Mouse (Mus musculus) embryonic facial prominence, embryonic 11.5 days (tissue): ENCODE measurements at regions not wholly inside any gene's neighbourhood (a gene's known extent, or its start where the extent isn't known, plus 50 kb on each side); places are given as distances from the start of the nearest gene placed in this dataset.

ENCODE experiments used
- ATAC-seq: fragments of 200-750 bp; cut with Nextera tagmentation; replicated peaks from 2 replicates; pipeline ENCODE4 v1.8.0; 2017; ENCODE audit warnings: low read depth; ENCODE audit not compliant: insufficient number of reproducible peaks, low FRiP score, low TSS enrichment
- DNase-seq: peaks from one replicate; pipeline ENCODE4 v3.0.0-alpha.2; 2015; ENCODE audit warnings: low spot score
- H3K27ac ChIP-seq: fragments of 300-500 bp; sonication (generic); replicated peaks from 2 replicates; pipeline ENCODE4 v1.5.1; 2014; ENCODE audit warnings: mild to moderate bottlenecking, low read depth, low read length, control low read depth
- H3K27me3 ChIP-seq: fragments of 300-500 bp; sonication (generic); 2 replicates; pipeline ENCODE4 v1.6.1; 2014; ENCODE audit warnings: mild to moderate bottlenecking, low read length, moderate library complexity, mixed read lengths; ENCODE audit not compliant: control insufficient read depth, insufficient read depth
- H3K36me3 ChIP-seq: fragments of 300-500 bp; sonication (generic); replicated peaks from 2 replicates; pipeline ENCODE4 v1.6.1; 2014; ENCODE audit warnings: low read depth, mild to moderate bottlenecking, low read length, moderate library complexity, mixed read lengths; ENCODE audit not compliant: control insufficient read depth, insufficient read depth
- H3K4me1 ChIP-seq: fragments of 300-500 bp; sonication (generic); 2 replicates; pipeline ENCODE4 v1.6.1; 2014; ENCODE audit warnings: low read length, mixed read lengths; ENCODE audit not compliant: control insufficient read depth, insufficient read depth
- H3K4me2 ChIP-seq: fragments of 300-500 bp; sonication (generic); 2 replicates; pipeline ENCODE4 v1.6.1; 2014; ENCODE audit warnings: low read depth, mild to moderate bottlenecking, control low read depth, low read length, moderate library complexity
- H3K4me3 ChIP-seq: fragments of 300-500 bp; sonication (generic); 2 replicates; pipeline ENCODE4 v1.5.1; 2014; ENCODE audit warnings: low read depth, low read length, control low read depth
- H3K9ac ChIP-seq: fragments of 300-500 bp; sonication (generic); replicated peaks from 2 replicates; pipeline ENCODE4 v1.6.1; 2014; ENCODE audit warnings: mild to moderate bottlenecking, control low read depth, low read length
- H3K9me3 ChIP-seq: fragments of 300-500 bp; sonication (generic); replicated peaks from 2 replicates; pipeline ENCODE4 v1.6.1; 2016; ENCODE audit warnings: mild to moderate bottlenecking, low read length, inconsistent platforms, mixed read lengths; ENCODE audit not compliant: control insufficient read depth
- WGBS: fragments of 180-500 bp; shearing (Covaris S2); extraction: QIAGEN DNeasy Blood & Tissue Kit; methylation state at CpG from one replicate; pipeline ENCODE4 v1.1.7; 2014; 5-methylcytosine and 5-hydroxymethylcytosine counted together

DNA sequence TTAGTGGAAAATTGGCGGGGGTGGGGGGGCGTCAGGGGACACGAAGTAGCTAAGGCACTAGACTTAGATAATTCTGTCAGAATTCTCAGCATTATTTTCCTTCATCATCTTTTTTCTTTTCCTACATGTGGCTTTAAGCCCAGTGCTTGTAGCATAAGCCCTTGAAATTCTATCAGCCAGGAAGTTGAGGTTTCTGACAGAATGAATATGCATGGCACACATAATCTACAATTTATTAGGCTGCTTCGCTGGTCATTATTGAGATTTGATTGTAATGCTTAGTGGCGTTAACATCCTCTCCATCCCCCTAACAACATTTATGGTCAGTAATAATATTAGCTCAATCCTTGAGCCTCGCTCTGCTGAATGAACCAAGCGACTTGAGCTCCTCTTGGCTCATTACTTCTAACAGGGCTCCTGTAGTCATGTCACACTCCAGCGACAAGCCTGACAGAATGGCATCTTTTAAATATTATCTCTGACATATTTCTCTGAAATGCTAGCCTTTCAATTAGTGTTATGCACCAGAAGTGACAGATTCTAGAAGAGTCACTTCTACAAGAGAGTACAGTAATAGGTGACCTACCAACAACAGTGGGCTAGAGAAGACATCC is 222.1 kb upstream of the Btbd3 start:
- H3K9ac ChIP-seq = no peak overlapping the region
- no peaks in the 10 kb centered on the region for H3K36me3 ChIP-seq
- ATAC-seq = no peak
- no peak overlapping the region for H3K4me2 ChIP-seq
- H3K27me3 ChIP-seq = no peaks in the 10 kb centered on the region
- DNase-seq = no peak
- no peak overlapping the region for H3K4me3 ChIP-seq
- no peak overlapping the region for H3K27ac ChIP-seq
- H3K4me1 ChIP-seq = no peaks in the 10 kb centered on the region
- 80% methylated on average over 8 of the region's 8 CpGs for WGBS
- H3K9me3 ChIP-seq = no peaks in the 10 kb centered on the region

GRCm38 (mm10) chr2:138033379-138034122 is 222.8 kb upstream of the Btbd3 start:
- Histone ChIP-seq H3K9ac (no peak overlapping the region), H3K4me2 (no peak overlapping the region), H3K27ac (no peak overlapping the region), H3K9me3 (no peaks in the 10 kb centered on the region), H3K4me3 (no peak overlapping the region), H3K36me3 (no peaks in the 10 kb centered on the region), H3K27me3 (no peaks in the 10 kb centered on the region), H3K4me1 (no peaks in the 10 kb centered on the region)
- ATAC-seq = 0 out of 2 replicates have a peak, but pooled peaks have one; percentile 48
- peak; percentile 82 for DNase-seq
- 34% methylated on average over 11 of the region's 11 CpGs for WGBS

GRCm38 (mm10) chr2:138027411-138027810 is 229.0 kb upstream of the Btbd3 start:
- H3K9ac ChIP-seq = no peak overlapping the region
- no peaks in the 10 kb centered on the region for H3K9me3 ChIP-seq
- H3K4me1 ChIP-seq = no peaks in the 10 kb centered on the region
- no peak overlapping the region for H3K27ac ChIP-seq
- ATAC-seq (no peak), DNase-seq (no peak)
- no peak overlapping the region for H3K4me2 ChIP-seq
- no peaks in the 10 kb centered on the region for H3K27me3 ChIP-seq
- 94% methylated on average over 1 of the region's 1 CpGs for WGBS
- H3K36me3 ChIP-seq = no peaks in the 10 kb centered on the region
- H3K4me3 ChIP-seq = no peak overlapping the region

DNA sequence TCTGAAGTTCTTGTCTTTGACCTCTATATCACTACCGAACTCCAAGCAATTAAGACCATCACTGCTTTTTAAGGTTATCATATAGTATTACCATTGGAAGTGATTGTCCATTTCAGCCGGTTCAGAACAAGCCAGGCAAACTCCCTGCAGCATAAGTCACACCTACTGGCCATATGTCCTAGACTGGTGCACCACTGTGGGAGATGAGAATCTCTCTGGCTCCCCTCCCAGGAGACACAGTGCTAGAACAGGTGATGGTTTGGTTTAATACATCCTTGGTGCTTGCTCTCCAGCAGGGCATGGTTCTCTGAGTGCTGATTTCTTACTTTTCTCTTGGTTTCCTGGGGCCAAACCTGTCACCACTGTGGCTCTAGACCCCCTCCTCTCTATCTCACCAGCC is 232.8 kb upstream of the Btbd3 start:
- Histone ChIP-seq H3K36me3 (no peaks in the 10 kb centered on the region), H3K9me3 (no peaks in the 10 kb centered on the region), H3K4me3 (no peak overlapping the region), H3K27me3 (no peaks in the 10 kb centered on the region), H3K4me2 (no peak overlapping the region), H3K9ac (no peak overlapping the region), H3K4me1 (no peaks in the 10 kb centered on the region), H3K27ac (no peak overlapping the region)
- DNase-seq (no peak), ATAC-seq (no peak)
- WGBS = 73% methylated on average over 2 of the region's 2 CpGs

- Histone ChIP-seq H3K4me1 (no peaks in the 10 kb centered on the region), H3K4me3 (no peak overlapping the region), H3K9me3 (no peaks in the 10 kb centered on the region), H3K27ac (no peak overlapping the region), H3K9ac (no peak overlapping the region), H3K4me2 (no peak overlapping the region), H3K36me3 (no peaks in the 10 kb centered on the region), H3K27me3 (no peaks in the 10 kb centered on the region)
- WGBS = 48% methylated on average over 3 of the region's 3 CpGs
- no peak for ATAC-seq
- DNase-seq = peak; percentile 25
These were observed 274.6 kb upstream of the Btbd3 start for GRCm38 (mm10) chr2:137981766-137982165.

DNA sequence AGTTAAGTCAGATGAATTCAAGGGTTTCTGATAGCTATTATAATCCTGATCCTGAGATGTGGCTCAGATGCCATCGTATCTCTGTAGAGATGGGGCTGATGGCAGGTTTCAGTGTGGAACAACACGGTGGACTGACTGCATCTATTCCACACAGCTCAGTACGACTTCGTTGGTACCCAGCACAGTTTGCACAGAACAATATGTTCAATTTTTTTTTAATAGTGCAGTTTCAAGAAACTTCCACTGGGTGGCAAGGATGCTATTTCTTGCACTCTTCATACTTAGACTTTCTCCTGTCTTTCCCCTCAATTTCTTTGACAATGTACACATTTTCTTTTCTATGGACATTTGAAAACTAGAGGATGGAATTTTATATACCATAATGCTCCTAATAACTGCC is 278.6 kb upstream of the Btbd3 start:
- H3K4me2 ChIP-seq = no peak overlapping the region

GRCm38 (mm10) chr2:137974651-137975050 is 281.7 kb upstream of the Btbd3 start:
- Histone ChIP-seq H3K27ac (no peak overlapping the region), H3K9me3 (no peaks in the 10 kb centered on the region), H3K4me2 (no peak overlapping the region), H3K4me3 (no peak overlapping the region), H3K36me3 (no peaks in the 10 kb centered on the region), H3K27me3 (no peaks in the 10 kb centered on the region), H3K9ac (no peak overlapping the region), H3K4me1 (no peaks in the 10 kb centered on the region)
- ATAC-seq (no peak), DNase-seq (no peak)
- 63% methylated on average over 3 of the region's 3 CpGs for WGBS

More for the DNA sequence above, 278.6 kb upstream of the Btbd3 start:
- Histone ChIP-seq H3K27me3 (no peaks in the 10 kb centered on the region), H3K4me1 (no peaks in the 10 kb centered on the region), H3K36me3 (no peaks in the 10 kb centered on the region), H3K4me3 (no peak overlapping the region), H3K27ac (no peak overlapping the region), H3K9ac (no peak overlapping the region), H3K9me3 (no peaks in the 10 kb centered on the region)
- DNase-seq (peak; percentile 44), ATAC-seq (no peak; the same call in 1 of the 2 replicates)
- WGBS = 56% methylated on average over 4 of the region's 4 CpGs

- Histone ChIP-seq H3K4me3 (no peak overlapping the region), H3K36me3 (no peaks in the 10 kb centered on the region), H3K27ac (no peak overlapping the region), H3K4me2 (no peak overlapping the region), H3K9me3 (no peaks in the 10 kb centered on the region), H3K9ac (no peak overlapping the region), H3K4me1 (no peaks in the 10 kb centered on the region), H3K27me3 (no peaks in the 10 kb centered on the region)
- ATAC-seq (no peak), DNase-seq (no peak)
- WGBS = 62% methylated on average over 4 of the region's 4 CpGs
These were observed 287.2 kb upstream of the Btbd3 start for GRCm38 (mm10) chr2:137969156-137969555.
